Mouse (Mus musculus): ENCODE results near the gene Ctsa. TPM values are rescaled to one million over a fixed set of nuclear protein-coding genes. Genes with fewer than 3 reads are reported as not detected.

The Ctsa gene
- total and polyA plus RNA-seq, 3 experiments: 19.9 to 45.5 (median 27.0) TPM

GRCm38 (mm10) chr2:164822636-164823165, 10.0 kb upstream of the Ctsa start, which contains the start of gene Zswim1:
Zswim1 (plus strand) TSS chr2:164822686.
- Histone ChIP-seq H3K4me3 (replicated peaks in 1 of 3; ENCODE audit: low read depth in 2 of 3, low read length in 2 of 3, poor library complexity in 1 of 3) (peak within 1 kb of the TSS; percentile 74 to 97 (median 89)), H3K9ac (ENCODE audit: insufficient read depth, low read depth) (peak within 1 kb of the TSS; percentile 51), H3K4me2 (ENCODE audit: insufficient read depth, low read depth, poor library complexity, severe bottlenecking) (peak within 1 kb of the TSS; percentile 72), H3K27ac (ENCODE audit: insufficient read depth, low read depth) (peak within 1 kb of the TSS; percentile 37; the same call in 1 of the 2 replicates), H3K79me2 (replicated peaks; ENCODE audit: control insufficient read depth, extremely low read depth, insufficient read depth, poor library complexity, severe bottlenecking) (no peaks in the 10 kb centered on the region; the same call in 1 of the 2 replicates), H3K4me1 (ENCODE audit: control insufficient read depth in 1 of 2, insufficient read depth in 2 of 2) (peaks cover 0 to 22% of the 10 kb centered on the region in 2 experiments; a peak in 3 of 4 replicates), H3K27me3 (replicated peaks) (no peaks in the 10 kb centered on the region), H3K9me3 (replicated peaks; ENCODE audit: low read length) (no peaks in the 10 kb centered on the region), H3K36me3 (replicated peaks in 1 of 2; ENCODE audit: control insufficient read depth in 1 of 2, insufficient read depth in 1 of 2, low read length in 1 of 2) (peaks cover 40 to 61% of the 10 kb centered on the region in 2 experiments)
- dilution Hi-C loops (cut with MboI; ENCODE audit: extremely low pct_ligation_motif_present, extremely low pct_unique_long_range_greater_than_20kb, low sequenced_read_pairs) (no loop called here), in situ Hi-C loops (cut with MboI; ENCODE audit: low pct_ligation_motif_present, low pct_unique_long_range_greater_than_20kb, low sequenced_read_pairs) (no loop called here)
- DNase-seq (ENCODE audit: extremely low read depth): peak; percentile 97
- TF ChIP-seq TBP (conservative IDR thresholded peaks at IDR 0.05; ENCODE audit: low read depth, low read length) (peak; percentile 48; the same call in 1 of the 2 replicates), NRF1 (IDR thresholded peaks at IDR 0.05; ENCODE audit: low read depth, low read length) (peak; percentile 45; the same call in 1 of the 2 replicates), ZNF384 (IDR thresholded peaks at IDR 0.05; ENCODE audit: low read depth, low read length) (no peak), CTCF (conservative IDR thresholded peaks at IDR 0.05 in 1 of 2, IDR thresholded peaks at IDR 0.05 in 1 of 2; ENCODE audit: low read depth in 2 of 2, low read length in 2 of 2) (0 out of 4 replicates have a peak, but pooled peaks of 1 of the 2 experiments have one; percentile 4), POLR2A (IDR thresholded peaks at IDR 0.05; ENCODE audit: low read depth, low read length) (peak; percentile 94), SIN3A (IDR thresholded peaks at IDR 0.05; ENCODE audit: low read length) (peak; percentile 73; the same call in 1 of the 2 replicates), CHD1 (IDR thresholded peaks at IDR 0.05; ENCODE audit: low read depth, low read length) (no peak), PAX5 (IDR thresholded peaks at IDR 0.05; ENCODE audit: low read length) (no peak), EP300 (IDR thresholded peaks at IDR 0.05; ENCODE audit: low read length) (no peak), ZKSCAN1 (IDR thresholded peaks at IDR 0.05; ENCODE audit: borderline replicate concordance, low read depth, low read length) (no peak), MAZ (IDR thresholded peaks at IDR 0.05; ENCODE audit: low read depth, low read length) (no peak), ETS1 (conservative IDR thresholded peaks at IDR 0.05; ENCODE audit: low read depth, low read length) (no peak), UBTF (IDR thresholded peaks at IDR 0.05; ENCODE audit: low read depth, low read length) (no peak), RCOR1 (conservative IDR thresholded peaks at IDR 0.05; ENCODE audit: low read depth, low read length) (no peak), JUND (conservative IDR thresholded peaks at IDR 0.05; ENCODE audit: low read depth, low read length) (peak; percentile 74), TCF12 (IDR thresholded peaks at IDR 0.05; ENCODE audit: low read depth, low read length) (peak; percentile 89), NELFE (IDR thresholded peaks at IDR 0.05; ENCODE audit: low read depth, low read length) (peak; percentile 87), MAFK (IDR thresholded peaks at IDR 0.05; ENCODE audit: insufficient replicate concordance, low read length) (no peak), USF1 (IDR thresholded peaks at IDR 0.05; ENCODE audit: low read depth, low read length) (no peak), MAX (IDR thresholded peaks at IDR 0.05; ENCODE audit: low read length) (no peak; the same call in 1 of the 2 replicates), POLR2AphosphoS2 (IDR thresholded peaks at IDR 0.05; ENCODE audit: low read depth, low read length) (peak; percentile 67; the same call in 1 of the 2 replicates), GABPA (IDR thresholded peaks at IDR 0.05; ENCODE audit: insufficient replicate concordance, low read depth, low read length) (no peak), MXI1 (IDR thresholded peaks at IDR 0.05; ENCODE audit: low read depth, low read length) (peak; percentile 93), KAT2A (IDR thresholded peaks at IDR 0.05; ENCODE audit: insufficient replicate concordance, low read length) (0 out of 2 replicates have a peak, but pooled peaks have one; percentile 17), HCFC1 (IDR thresholded peaks at IDR 0.05; ENCODE audit: low read depth, low read length) (peak; percentile 64), ELF1 (IDR thresholded peaks at IDR 0.05; ENCODE audit: low read depth, low read length) (peak; percentile 79), ZMIZ1 (IDR thresholded peaks at IDR 0.05; ENCODE audit: low read depth, low read length) (peak; percentile 76; the same call in 1 of the 2 replicates), CHD2 (IDR thresholded peaks at IDR 0.05; ENCODE audit: low read length) (peak; percentile 87), RAD21 (IDR thresholded peaks at IDR 0.05; ENCODE audit: low read depth, low read length) (no peak), ZC3H11A (IDR thresholded peaks at IDR 0.05; ENCODE audit: low read depth, low read length) (no peak), USF2 (conservative IDR thresholded peaks at IDR 0.05; ENCODE audit: low read depth, low read length) (no peak), IRF4 (IDR thresholded peaks at IDR 0.05; ENCODE audit: low read depth, low read length) (peak; percentile 89), MEF2A (IDR thresholded peaks at IDR 0.05; ENCODE audit: borderline replicate concordance, low read depth, low read length) (peak; percentile 50), MYC (IDR thresholded peaks at IDR 0.05; ENCODE audit: low read depth, low read length) (no peak), BHLHE40 (IDR thresholded peaks at IDR 0.05; ENCODE audit: low read depth, low read length) (no peak), E2F4 (IDR thresholded peaks at IDR 0.05; ENCODE audit: insufficient replicate concordance, low read depth, low read length) (no peak), JUN (IDR thresholded peaks at IDR 0.05; ENCODE audit: insufficient read depth, low read depth, low read length) (peak; percentile 49), SMC3 (IDR thresholded peaks at IDR 0.05; ENCODE audit: low read depth, low read length) (no peak)
